Mouse (Mus musculus) stomach, postnatal 0 days (tissue): ENCODE measurements around the gene Stx4a.
A peak's percentile ranks its signal among the peaks of the same experiment; 100 is the strongest.

ENCODE experiments used
- CTCF ChIP-seq: IDR thresholded peaks from 2 replicates; pipeline ENCODE4 v1.5.1; 2016; ENCODE audit warnings: antibody characterized with exemption, low read depth, mild to moderate bottlenecking, moderate library complexity
- EP300 ChIP-seq: optimal IDR thresholded peaks from 2 replicates; pipeline ENCODE3; 2016; ENCODE audit warnings: antibody characterized with exemption

- TF ChIP-seq CTCF (peak; percentile 29; the same call in 1 of the 2 replicates), EP300 (no peak)
These were observed 70.4 kb downstream of the Stx4a start for GRCm38 (mm10) chr7:127894480-127894879.
